Mouse (Mus musculus) heart, adult 9 months (tissue): Measurements from ENCODE around the gene Armt1.

Source experiments
- DNase-seq, 2 experiments: peaks; one replicate each; pipeline ENCODE4 v3.0.0; 2022; ENCODE audit warnings: low spot score in 2 of 2

The Armt1 gene

GRCm38 (mm10) chr10:4432123-4432931, at the start of gene Armt1, which contains the start of gene Rmnd1:
Armt1 (plus strand) TSS chr10:4432467.
Rmnd1 (minus strand) TSS chr10:4432388.
- DNase-seq, result peak; percentile 93 to 97

GRCm38 (mm10) chr10:4384244-4384643, 48.0 kb upstream of the Armt1 start:
- no peak for DNase-seq

- peak; percentile 93 to 94 for DNase-seq
These were observed 45.4 kb upstream of the Armt1 start for GRCm38 (mm10) chr10:4386609-4387591.

DNA sequence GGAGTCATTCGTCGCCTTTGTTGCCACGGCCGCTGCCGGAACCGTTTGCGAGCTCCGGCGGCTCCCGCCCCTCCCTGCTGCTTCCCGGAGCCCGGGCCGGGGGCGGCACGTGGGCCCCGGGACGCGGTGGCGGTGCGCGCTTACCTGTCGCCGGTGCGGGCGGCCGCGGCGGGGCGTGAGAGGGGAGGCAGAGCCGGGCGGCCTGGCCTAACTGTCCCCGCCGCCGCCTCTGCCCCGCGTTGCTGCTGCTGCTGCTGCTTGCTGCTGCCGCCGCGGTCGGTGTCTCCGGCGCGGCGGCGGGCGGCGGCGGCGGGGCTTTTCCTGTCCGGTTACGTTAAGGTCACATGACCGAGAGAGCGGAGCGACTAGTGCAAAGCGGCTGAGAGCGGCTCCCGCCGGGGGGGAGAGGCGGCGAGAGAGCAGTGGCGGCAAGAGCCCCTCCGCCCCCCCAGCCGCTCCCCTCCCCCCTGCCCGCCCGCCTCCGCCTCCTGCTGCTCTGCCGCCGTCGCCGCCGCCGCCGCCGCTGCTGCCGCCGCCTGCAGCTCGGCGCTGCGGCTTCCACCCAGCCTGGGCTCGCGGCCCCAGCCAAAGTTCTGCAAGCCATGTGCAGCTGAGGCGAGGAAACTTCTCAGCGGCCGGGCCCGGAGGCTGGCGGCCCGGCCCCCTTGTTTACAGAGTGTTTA, 44.4 kb upstream of the Armt1 start, which contains the start of gene Zbtb2:
Zbtb2 (minus strand) TSS at position 408 of the 683 bp plus-strand sequence.
- peak; percentile 53 to 57 for DNase-seq

DNA sequence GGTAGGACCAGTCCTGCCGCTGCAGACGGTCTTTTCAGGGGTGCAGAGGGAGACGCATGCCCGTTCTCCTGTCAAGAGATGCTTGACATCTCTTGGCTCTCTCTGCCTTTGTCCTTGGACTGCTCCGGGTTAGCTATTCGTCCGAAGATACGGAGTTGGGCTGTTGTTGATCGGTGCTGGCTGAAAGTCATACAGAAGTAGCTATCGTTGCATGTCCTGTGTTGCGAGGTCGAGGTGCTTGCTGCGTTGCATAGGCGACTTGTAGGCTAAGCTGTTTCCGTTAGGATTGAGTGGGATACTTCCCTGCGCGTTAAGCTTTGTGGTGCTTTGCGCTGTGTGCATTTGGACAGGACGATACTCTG, 43.9 kb upstream of the Armt1 start:
- DNase-seq, result peak; percentile 39 to 45

GRCm38 (mm10) chr10:4389036-4389435, 43.2 kb upstream of the Armt1 start:
- no peak for DNase-seq

GRCm38 (mm10) chr10:4389461-4390112, 42.7 kb upstream of the Armt1 start:
- no peak for DNase-seq

DNA sequence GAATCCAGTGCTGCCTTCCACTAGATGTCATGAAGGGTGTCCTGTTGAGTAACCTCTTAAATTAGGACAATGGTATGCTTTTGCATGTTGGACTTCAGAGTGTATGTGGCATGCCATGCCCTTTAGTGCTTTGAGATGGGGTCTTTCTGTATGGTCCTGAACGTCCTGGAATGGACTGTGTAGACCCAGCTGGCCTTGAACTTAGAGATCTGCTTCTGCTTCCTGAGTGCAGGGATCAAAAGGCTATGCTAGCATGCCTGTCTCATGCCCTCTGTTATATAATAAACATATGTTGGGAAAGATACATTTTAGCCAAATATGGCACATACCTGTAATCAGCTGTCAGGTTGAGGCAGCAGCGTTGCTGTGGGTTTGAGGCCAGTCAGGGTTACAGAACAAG, 41.7 kb upstream of the Armt1 start:
- DNase-seq, result no peak

DNA sequence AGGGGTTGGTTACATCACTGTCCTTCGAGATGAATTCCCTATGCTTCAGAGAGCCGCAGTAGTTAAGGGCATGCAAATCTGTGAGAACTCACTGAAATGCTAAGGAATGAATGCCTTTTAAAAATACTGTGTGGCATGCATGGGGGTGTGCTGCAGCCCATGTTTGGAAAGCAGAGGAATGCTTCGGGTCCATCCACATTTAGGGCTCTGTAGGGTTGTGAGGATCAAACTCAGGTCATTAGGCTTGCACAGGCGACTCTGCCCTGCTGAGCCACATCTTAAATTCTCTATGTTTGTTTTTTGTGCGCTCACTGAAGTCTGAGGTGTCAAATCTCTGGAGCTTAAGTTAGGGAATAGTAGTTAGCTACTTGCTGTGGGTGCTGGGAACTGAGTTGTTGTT, 41.2 kb upstream of the Armt1 start:
- DNase-seq, result no peak

- no peak for DNase-seq
These were observed 40.4 kb upstream of the Armt1 start for GRCm38 (mm10) chr10:4391851-4392250.

GRCm38 (mm10) chr10:4395321-4395720, 36.9 kb upstream of the Armt1 start:
- DNase-seq, result no peak

GRCm38 (mm10) chr10:4398058-4398457, 34.2 kb upstream of the Armt1 start:
- DNase-seq, result no peak

GRCm38 (mm10) chr10:4404895-4405491, 27.3 kb upstream of the Armt1 start:
- DNase-seq, result peak in 1 of 2 experiments; percentile 54

DNA sequence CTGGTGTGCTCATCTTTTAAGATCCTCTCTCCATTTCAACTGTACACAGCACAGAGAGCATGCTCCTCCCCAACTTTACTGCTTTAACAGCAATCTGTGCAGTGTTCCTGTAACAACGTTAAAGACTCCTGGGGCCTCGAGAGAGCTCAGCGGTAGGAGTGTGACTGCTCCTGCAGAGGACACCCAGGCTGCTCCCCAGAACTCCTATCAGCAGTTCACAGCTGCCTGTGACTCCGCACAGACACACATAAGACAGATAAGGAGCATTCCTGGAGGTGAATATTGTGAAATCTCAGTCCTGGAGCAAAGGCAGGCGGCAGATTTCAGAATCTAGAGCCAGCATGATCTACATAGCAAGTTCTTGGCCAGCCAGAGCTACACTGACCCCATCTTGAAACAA, 26.8 kb upstream of the Armt1 start:
- DNase-seq, result peak; percentile 26 to 40

DNA sequence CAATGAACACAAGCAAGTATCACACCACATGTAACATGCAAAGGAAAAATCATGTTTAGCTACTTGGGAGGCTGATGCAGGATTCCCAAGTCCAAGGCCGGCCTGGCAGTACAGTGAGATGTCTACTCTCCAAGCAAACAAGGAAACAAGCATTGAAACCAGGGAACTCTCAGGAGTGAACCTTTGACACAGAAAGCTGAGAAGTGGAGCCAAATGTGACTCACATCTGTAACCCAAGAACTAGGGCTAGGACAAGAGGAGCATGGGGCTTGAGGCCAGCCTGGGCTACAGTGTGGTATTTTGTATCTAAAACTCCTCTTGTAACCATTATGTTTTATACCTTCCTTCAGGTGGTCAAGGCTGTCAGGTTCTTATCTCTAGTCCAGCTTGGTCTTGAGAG, 25.1 kb upstream of the Armt1 start:
- DNase-seq, result no peak

DNA sequence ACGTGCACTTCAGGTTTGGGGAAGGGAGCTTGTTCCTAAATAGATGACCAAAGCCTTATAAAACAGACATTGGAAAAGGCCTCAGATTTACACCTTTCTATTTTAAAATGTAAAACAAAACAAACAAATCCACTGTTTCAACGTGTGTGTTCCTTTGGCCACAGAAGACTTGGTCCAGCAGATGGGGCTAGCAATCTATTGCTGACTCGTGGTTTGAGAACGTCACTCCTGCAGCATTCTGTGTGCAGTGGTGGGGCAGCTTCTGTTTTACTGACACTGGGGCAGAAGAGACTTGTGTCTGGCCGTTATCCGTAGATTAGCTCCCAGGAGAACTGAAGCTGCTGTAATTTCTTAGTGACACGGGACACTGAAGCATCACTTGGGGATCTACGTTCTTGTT, 7.0 kb upstream of the Armt1 start:
- DNase-seq, result no peak

GRCm38 (mm10) chr10:4430399-4430798, 1.9 kb upstream of the Armt1 start:
- peak in 1 of 2 experiments; percentile 28 for DNase-seq

DNA sequence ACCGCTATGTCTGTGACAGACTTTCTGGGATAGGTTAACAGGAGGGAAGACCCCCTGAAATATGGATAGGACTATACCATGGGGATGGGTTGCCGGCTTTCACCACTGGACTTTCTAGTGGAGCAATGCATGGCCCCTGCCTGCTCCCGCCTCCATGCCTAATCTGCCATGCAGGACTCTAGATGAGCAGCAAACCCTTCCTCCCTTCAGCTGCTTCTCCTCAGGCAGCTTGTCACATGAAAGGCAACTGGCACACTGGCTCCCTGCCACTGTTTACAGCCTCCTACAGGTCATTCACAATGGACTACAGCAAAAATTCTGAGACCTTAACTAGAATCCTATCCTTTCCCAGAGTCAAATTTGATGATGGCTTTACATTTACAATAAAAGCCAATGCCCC, 1.4 kb upstream of the Armt1 start:
- DNase-seq, result peak in 1 of 2 experiments; percentile 30

DNA sequence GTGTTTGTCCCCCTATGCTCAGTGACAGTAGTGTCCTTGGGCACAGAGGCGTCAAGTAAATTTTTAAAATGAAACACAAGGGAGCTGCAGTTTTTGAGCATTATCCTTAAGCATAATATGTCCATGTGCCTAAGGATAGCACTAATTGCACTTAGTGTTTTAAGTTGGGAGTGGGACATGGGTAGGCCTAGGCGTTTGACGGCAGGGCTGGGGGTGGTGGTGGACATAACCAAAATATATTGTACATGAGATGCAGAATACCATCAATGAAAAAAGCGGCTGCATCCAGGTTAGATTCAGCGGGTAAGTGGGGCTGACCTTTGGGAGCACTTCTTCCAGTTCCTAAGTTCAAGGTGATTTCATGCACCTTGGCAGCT, 533 bp upstream of the Armt1 start:
- no peak for DNase-seq

GRCm38 (mm10) chr10:4432996-4433755, 909 bp downstream of the Armt1 start:
- no peak for DNase-seq
